Comparison of ENCODE assay signal across 8 mouse cellular contexts in genomic region chr2:165778927-165779326, GRCm38 (mm10).
DNase-seq lines count a peak whose midpoint lies in the region; ATAC-seq lines count a peak whose summit lies in the region.

No protein-coding gene starts in this region.

- peaks cover 8% of the 10 kb centered on the region; the same call in 1 of the 2 replicates for H3K4me1 ChIP-seq in embryonic facial prominence, embryonic 10.5 days
- H3K4me1 ChIP-seq in limb, embryonic 13.5 days: peaks cover 13% of the 10 kb centered on the region

- no peak overlapping the region for H3K4me3 ChIP-seq in embryonic facial prominence, embryonic 10.5 days
- H3K4me3 ChIP-seq in limb, embryonic 13.5 days: no peak overlapping the region

- no peak overlapping the region for H3K9ac ChIP-seq in limb, embryonic 13.5 days

- WGBS in embryonic facial prominence, embryonic 10.5 days: 28% methylated on average over 6 of the region's 6 CpGs
- 28% methylated on average over 6 of the region's 6 CpGs for WGBS in limb, embryonic 13.5 days

- H3K27me3 ChIP-seq in embryonic facial prominence, embryonic 10.5 days (replicated peaks; ENCODE audit: low read depth, poor library complexity, severe bottlenecking): no peaks in the 10 kb centered on the region
- H3K27me3 ChIP-seq in limb, embryonic 13.5 days: no peaks in the 10 kb centered on the region

- no peak overlapping the region for H3K27ac ChIP-seq in embryonic facial prominence, embryonic 10.5 days (replicated peaks)
- no peak overlapping the region for H3K27ac ChIP-seq in limb, embryonic 13.5 days

- peaks cover 28% of the 10 kb centered on the region for H3K36me3 ChIP-seq in embryonic facial prominence, embryonic 10.5 days (replicated peaks)
- peaks cover 23% of the 10 kb centered on the region for H3K36me3 ChIP-seq in limb, embryonic 13.5 days

- no peak overlapping the region for H3K4me2 ChIP-seq in limb, embryonic 13.5 days (replicated peaks)

- DNase-seq in A20 (ENCODE audit: low read depth, low spot score): peak; percentile 63
- DNase-seq in adrenal gland, postnatal 10 days: peak; percentile 80
- DNase-seq in embryonic facial prominence, embryonic 10.5 days (ENCODE audit: low spot score): peak; percentile 81
- peak; percentile 88 for DNase-seq in gonadal fat pad, adult 2 months (ENCODE audit: low read depth)
- DNase-seq in kidney, adult 9 months: peak; percentile 83
- DNase-seq in naive thymus-derived CD4-positive, alpha-beta T cell, adult 2 months (ENCODE audit: low read depth): peak; percentile 85
- peak; percentile 65 to 83 for DNase-seq in spleen, postnatal 4 days (ENCODE audit: low spot score in 2 of 2)

- no peaks in the 10 kb centered on the region for H3K9me3 ChIP-seq in embryonic facial prominence, embryonic 10.5 days
- peaks cover 8% of the 10 kb centered on the region; the same call in 1 of the 2 replicates for H3K9me3 ChIP-seq in limb, embryonic 13.5 days

- 0 out of 2 replicates have a peak, but pooled peaks have one; percentile 49 for ATAC-seq in limb, embryonic 13.5 days (ENCODE audit: low FRiP score, low read depth)
